Mouse (Mus musculus): ENCODE results near the gene Cldn11. TPM values are rescaled to one million over a fixed set of nuclear protein-coding genes. Genes with fewer than 3 reads are reported as not detected.
A peak's percentile ranks its signal among the peaks of the same experiment; 100 is the strongest.
"Not testable (repeated sequence)": the region's sequence is repeated elsewhere in the genome, so short reads cannot be mapped to it uniquely, and the experiment has no call there.

The Cldn11 gene
- total and polyA plus RNA-seq, 3 experiments: 0.57 to 0.94 (median 0.68) TPM

- intact Hi-C loops (cut with DNase I): loop anchor here (10.0 kb wide), 1 partner anchor 539 kb away; the partner anchor contains the start of gene Actrt3
- H3K27ac ChIP-seq: no peak overlapping the region
- TF ChIP-seq CTCF (IDR thresholded peaks at IDR 0.05): no peak
- no peak for TF ChIP-seq EP300 (IDR thresholded peaks at IDR 0.05; ENCODE audit: insufficient read depth, low read depth, low read length)
- TF ChIP-seq POLR2A (IDR thresholded peaks at IDR 0.05; ENCODE audit: insufficient read depth, low read depth, low read length): no peak
- H3K36me3 ChIP-seq (ENCODE audit: control insufficient read depth, insufficient read depth, low read length): no peaks in the 10 kb centered on the region
- H3K4me3 ChIP-seq: no peak overlapping the region
- DNase-seq: no peak
- no peaks in the 10 kb centered on the region for H3K79me2 ChIP-seq (replicated peaks; ENCODE audit: control insufficient read depth, insufficient read depth, low read length)
- no peaks in the 10 kb centered on the region for H3K27me3 ChIP-seq (ENCODE audit: control insufficient read depth, insufficient read depth, low read length)
- no peak overlapping the region for H3K9ac ChIP-seq (ENCODE audit: low read depth, low read length)
- 80% methylated on average over 8 of the region's 8 CpGs for WGBS
- H3K4me1 ChIP-seq (ENCODE audit: control insufficient read depth, insufficient read depth, low read length): peaks cover 6% of the 10 kb centered on the region
These were observed 15.5 kb upstream of the Cldn11 start for GRCm38 (mm10) chr3:31134246-31134645.

- Histone ChIP-seq H3K4me1 (ENCODE audit: control insufficient read depth, insufficient read depth, low read length) (peaks cover 6% of the 10 kb centered on the region), H3K79me2 (replicated peaks; ENCODE audit: control insufficient read depth, insufficient read depth, low read length) (no peaks in the 10 kb centered on the region), H3K4me3 (no peak overlapping the region), H3K9ac (ENCODE audit: low read depth, low read length) (no peak overlapping the region), H3K36me3 (ENCODE audit: control insufficient read depth, insufficient read depth, low read length) (no peaks in the 10 kb centered on the region), H3K27ac (no peak overlapping the region), H3K27me3 (ENCODE audit: control insufficient read depth, insufficient read depth, low read length) (peaks cover under 1% of the 10 kb centered on the region; the same call in 1 of the 2 replicates)
- 31% methylated on average over 7 of the region's 7 CpGs for WGBS
- TF ChIP-seq EP300 (IDR thresholded peaks at IDR 0.05; ENCODE audit: insufficient read depth, low read depth, low read length): no peak
- no peak for TF ChIP-seq CTCF (IDR thresholded peaks at IDR 0.05)
- TF ChIP-seq POLR2A (IDR thresholded peaks at IDR 0.05; ENCODE audit: insufficient read depth, low read depth, low read length): no peak
- intact Hi-C loops (cut with DNase I): loop anchor here (5.0 to 10.0 kb wide), 3 partner anchors 167 to 540 kb away; partner anchors contain the start of genes Actrt3, Lrrc31 and Phc3
- peak in 1 of 2 experiments; percentile 32 for DNase-seq
These were observed 15.0 kb upstream of the Cldn11 start for GRCm38 (mm10) chr3:31134696-31135095.

GRCm38 (mm10) chr3:31136591-31136990 is 13.1 kb upstream of the Cldn11 start:
- not testable (repeated sequence) for H3K27me3 ChIP-seq (ENCODE audit: control insufficient read depth, insufficient read depth, low read length); H3K36me3 ChIP-seq (ENCODE audit: control insufficient read depth, insufficient read depth, low read length); H3K4me1 ChIP-seq (ENCODE audit: control insufficient read depth, insufficient read depth, low read length); H3K79me2 ChIP-seq (replicated peaks; ENCODE audit: control insufficient read depth, insufficient read depth, low read length); H3K4me3 ChIP-seq; H3K9ac ChIP-seq (ENCODE audit: low read depth, low read length); H3K27ac ChIP-seq; DNase-seq
- WGBS: 74% methylated on average over 4 of the region's 4 CpGs
- intact Hi-C loops (cut with DNase I): loop anchor here (5.0 to 10.0 kb wide), 3 partner anchors 169 to 542 kb away; partner anchors contain the start of genes Actrt3, Lrrc31 and Phc3

GRCm38 (mm10) chr3:31138454-31139424 is 11.0 kb upstream of the Cldn11 start:
- Histone ChIP-seq H3K36me3 (ENCODE audit: control insufficient read depth, insufficient read depth, low read length) (no peaks in the 10 kb centered on the region), H3K4me1 (ENCODE audit: control insufficient read depth, insufficient read depth, low read length) (peaks cover 6% of the 10 kb centered on the region), H3K79me2 (replicated peaks; ENCODE audit: control insufficient read depth, insufficient read depth, low read length) (no peaks in the 10 kb centered on the region), H3K9ac (ENCODE audit: low read depth, low read length) (no peak overlapping the region), H3K27ac (no peak overlapping the region), H3K27me3 (ENCODE audit: control insufficient read depth, insufficient read depth, low read length) (peaks cover 2% of the 10 kb centered on the region; the same call in 1 of the 2 replicates), H3K4me3 (no peak overlapping the region)
- 54% methylated on average over 13 of the region's 13 CpGs for WGBS
- TF ChIP-seq EP300 (IDR thresholded peaks at IDR 0.05; ENCODE audit: insufficient read depth, low read depth, low read length) (no peak), POLR2A (IDR thresholded peaks at IDR 0.05; ENCODE audit: insufficient read depth, low read depth, low read length) (no peak), CTCF (IDR thresholded peaks at IDR 0.05) (peak; percentile 81)
- DNase-seq: peak; percentile 45 to 46
- intact Hi-C loops (cut with DNase I): loop anchor here (1.0 to 10.0 kb wide), 6 partner anchors 44 to 544 kb away; partner anchors contain the start of genes Actrt3, Lrrc31, Phc3 and Skil

GRCm38 (mm10) chr3:31141621-31142020 is 8.1 kb upstream of the Cldn11 start:
- Histone ChIP-seq H3K4me1 (ENCODE audit: control insufficient read depth, insufficient read depth, low read length) (no peaks in the 10 kb centered on the region; the same call in 1 of the 2 replicates), H3K4me3 (no peak overlapping the region), H3K27me3 (ENCODE audit: control insufficient read depth, insufficient read depth, low read length) (peaks cover 2% of the 10 kb centered on the region; the same call in 1 of the 2 replicates), H3K36me3 (ENCODE audit: control insufficient read depth, insufficient read depth, low read length) (no peaks in the 10 kb centered on the region), H3K79me2 (replicated peaks; ENCODE audit: control insufficient read depth, insufficient read depth, low read length) (no peaks in the 10 kb centered on the region), H3K27ac (no peak overlapping the region), H3K9ac (ENCODE audit: low read depth, low read length) (no peak overlapping the region)
- intact Hi-C loops (cut with DNase I): no loop called here
- no peak for DNase-seq
- TF ChIP-seq CTCF (IDR thresholded peaks at IDR 0.05) (no peak), EP300 (IDR thresholded peaks at IDR 0.05; ENCODE audit: insufficient read depth, low read depth, low read length) (no peak), POLR2A (IDR thresholded peaks at IDR 0.05; ENCODE audit: insufficient read depth, low read depth, low read length) (no peak)
- WGBS: 80% methylated on average over 4 of the region's 4 CpGs

- H3K4me1 ChIP-seq (ENCODE audit: control insufficient read depth, insufficient read depth, low read length); H3K9ac ChIP-seq (ENCODE audit: low read depth, low read length); DNase-seq; H3K36me3 ChIP-seq (ENCODE audit: control insufficient read depth, insufficient read depth, low read length); H3K27me3 ChIP-seq (ENCODE audit: control insufficient read depth, insufficient read depth, low read length); H3K27ac ChIP-seq; H3K4me3 ChIP-seq; H3K79me2 ChIP-seq (replicated peaks; ENCODE audit: control insufficient read depth, insufficient read depth, low read length); intact Hi-C loops (cut with DNase I): not testable (repeated sequence)
- WGBS: 82% methylated on average over 11 of the region's 11 CpGs
These were observed 4.5 kb upstream of the Cldn11 start for GRCm38 (mm10) chr3:31145222-31145621.

Data from heart, adult 2 months (tissue).